Mouse (Mus musculus) frontal cortex, postnatal 14 days (tissue): Measurements from ENCODE around the gene Gm3095.
"Not testable (repeated sequence)": the region's sequence is repeated elsewhere in the genome, so short reads cannot be mapped to it uniquely, and the experiment has no call there.

Source experiments
- DNase-seq, 2 experiments: peaks; one replicate each; pipeline ENCODE4 v3.0.0; 2022; ENCODE audit warnings: low spot score in 2 of 2

The Gm3095 gene

DNA sequence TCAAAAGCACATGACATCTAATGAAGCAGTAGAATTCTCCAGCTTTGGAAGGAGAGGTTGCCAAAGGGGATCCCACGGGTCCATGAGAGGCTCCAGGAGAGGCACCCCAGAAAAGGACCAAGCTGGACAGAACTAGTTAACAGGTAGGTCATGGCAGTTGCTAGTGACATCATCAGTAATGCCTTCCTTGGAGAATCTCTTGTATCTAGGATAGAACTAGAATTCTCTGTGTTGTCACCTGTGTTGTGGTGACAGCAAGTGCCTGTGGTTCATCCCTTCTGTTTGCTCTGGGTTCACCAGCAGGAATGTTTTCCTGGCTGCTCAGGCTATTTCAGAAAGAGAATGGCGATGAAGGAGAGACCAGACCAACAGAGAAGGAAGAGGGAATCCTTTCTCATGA, at the start of gene Gm3095:
Gene Gm3095 (plus strand): TSS at position 301 of the 400 bp plus-strand sequence.
- DNase-seq: not testable (repeated sequence)

DNA sequence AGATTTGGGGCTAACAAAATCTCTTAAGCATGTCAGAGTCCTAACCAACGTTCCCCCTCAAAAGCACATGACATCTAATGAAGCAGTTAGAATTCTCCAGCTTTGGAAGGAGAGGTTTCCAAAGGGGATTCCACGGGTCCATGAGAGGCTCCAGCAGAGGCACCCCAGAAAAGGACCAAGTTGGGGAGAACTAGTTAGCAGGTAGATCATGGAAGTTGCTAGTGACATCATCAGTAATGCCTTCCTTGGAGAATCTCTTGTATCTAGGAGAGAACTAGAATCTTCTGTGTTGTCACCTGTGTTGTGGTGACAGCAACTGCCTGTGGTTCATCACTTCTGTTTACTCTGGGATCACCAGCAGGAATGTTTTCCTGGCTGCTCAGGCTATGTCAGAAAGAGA, 31.9 kb upstream of the Gm3095 start, which contains the start of gene Gm3029:
Gene Gm3029 (plus strand): TSS at position 301 of the 400 bp plus-strand sequence.
- DNase-seq: not testable (repeated sequence)

DNA sequence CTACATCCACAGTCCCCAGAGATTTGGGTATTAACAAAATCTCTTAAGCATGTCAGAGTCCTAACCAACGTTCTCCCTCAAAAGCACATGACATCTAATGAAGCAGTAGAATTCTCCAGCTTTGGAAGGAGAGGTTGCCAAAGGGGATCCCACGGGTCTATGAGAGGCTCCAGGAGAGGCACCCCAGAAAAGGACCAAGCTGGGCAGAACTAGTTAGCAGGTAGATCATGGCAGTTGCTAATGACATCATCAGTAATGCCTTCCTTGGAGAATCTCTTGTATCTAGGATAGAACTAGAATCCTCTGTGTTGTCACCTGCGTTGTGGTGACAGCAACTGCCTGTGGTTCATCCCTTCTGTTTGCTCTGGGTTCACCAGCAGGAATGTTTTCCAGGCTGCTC, 34.7 kb downstream of the Gm3095 start, which contains the start of gene Gm3099:
Gene Gm3099 (plus strand): TSS at position 301 of the 400 bp plus-strand sequence.
- not testable (repeated sequence) for DNase-seq
